Mouse (Mus musculus): ENCODE results near the gene Vtcn1. TPM values are rescaled to one million over a fixed set of nuclear protein-coding genes. Genes with fewer than 3 reads are reported as not detected.

The Vtcn1 gene
- polyA plus RNA-seq, 1 experiment from 2014 or later = 0.19 TPM

DNA sequence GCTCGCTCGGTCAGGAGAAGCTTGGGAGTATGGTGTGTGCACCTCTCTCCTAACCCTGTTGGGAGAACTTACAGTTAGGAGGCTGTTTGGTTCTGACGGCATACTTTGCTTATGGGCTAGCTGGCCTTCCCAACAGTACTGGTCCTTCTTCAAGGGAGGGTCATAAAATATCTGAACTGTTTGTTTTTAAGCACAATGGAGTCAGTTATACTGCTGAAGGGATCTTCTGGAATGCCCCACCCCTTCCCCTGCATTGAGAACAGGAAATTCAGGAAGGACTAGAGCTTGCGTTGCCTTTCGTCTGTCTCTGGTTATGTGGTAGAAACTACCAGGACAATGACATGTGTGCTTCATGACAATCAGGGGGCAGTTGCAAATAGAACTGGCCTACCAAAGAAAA lies 31.9 kb downstream of the Vtcn1 start:
- Histone ChIP-seq H3K4me1 (peaks cover 21% of the 10 kb centered on the region), H3K4me2 (no peak overlapping the region), H3K4me3 (no peak overlapping the region), H3K36me3 (no peaks in the 10 kb centered on the region), H3K9me3 (no peaks in the 10 kb centered on the region), H3K27ac (replicated peaks) (no peak overlapping the region), H3K9ac (no peak overlapping the region), H3K27me3 (replicated peaks) (no peaks in the 10 kb centered on the region)
- ATAC-seq (ENCODE audit: extremely low read depth, insufficient number of reproducible peaks, low FRiP score, low TSS enrichment) = no peak
- 70% methylated on average over 5 of the region's 5 CpGs for WGBS

GRCm38 (mm10) chr3:100858334-100859002 lies 33.2 kb downstream of the Vtcn1 start:
- peaks cover 21% of the 10 kb centered on the region for H3K4me1 ChIP-seq
- WGBS = 80% methylated on average over 5 of the region's 5 CpGs
- H3K27ac ChIP-seq (replicated peaks) = no peak overlapping the region

GRCm38 (mm10) chr3:100861307-100862303 lies 36.3 kb downstream of the Vtcn1 start:
- H3K4me2 ChIP-seq = no peak overlapping the region
- no peaks in the 10 kb centered on the region for H3K27me3 ChIP-seq (replicated peaks)
- no peak for ATAC-seq (ENCODE audit: extremely low read depth, insufficient number of reproducible peaks, low FRiP score, low TSS enrichment)
- H3K9ac ChIP-seq = no peak overlapping the region
- H3K36me3 ChIP-seq = no peaks in the 10 kb centered on the region
- 81% methylated on average over 23 of the region's 23 CpGs for WGBS
- H3K4me3 ChIP-seq = no peak overlapping the region
- no peaks in the 10 kb centered on the region for H3K9me3 ChIP-seq
- H3K4me1 ChIP-seq = peaks cover 21% of the 10 kb centered on the region
- no peak overlapping the region for H3K27ac ChIP-seq (replicated peaks)

More at GRCm38 (mm10) chr3:100858334-100859002, 33.2 kb downstream of the Vtcn1 start:
- no peak overlapping the region for H3K4me3 ChIP-seq
- ATAC-seq (ENCODE audit: extremely low read depth, insufficient number of reproducible peaks, low FRiP score, low TSS enrichment) = no peak
- H3K9me3 ChIP-seq = no peaks in the 10 kb centered on the region
- no peak overlapping the region for H3K9ac ChIP-seq
- H3K27me3 ChIP-seq (replicated peaks) = no peaks in the 10 kb centered on the region
- no peak overlapping the region for H3K4me2 ChIP-seq
- H3K36me3 ChIP-seq = no peaks in the 10 kb centered on the region

GRCm38 (mm10) chr3:100866946-100867345 lies 41.7 kb downstream of the Vtcn1 start:
- Histone ChIP-seq H3K27ac (replicated peaks) (no peak overlapping the region), H3K27me3 (replicated peaks) (no peaks in the 10 kb centered on the region), H3K4me2 (no peak overlapping the region), H3K36me3 (no peaks in the 10 kb centered on the region), H3K4me3 (no peak overlapping the region), H3K9me3 (no peaks in the 10 kb centered on the region), H3K4me1 (no peaks in the 10 kb centered on the region), H3K9ac (no peak overlapping the region)
- WGBS = 68% methylated on average over 5 of the region's 5 CpGs
- ATAC-seq (ENCODE audit: extremely low read depth, insufficient number of reproducible peaks, low FRiP score, low TSS enrichment) = no peak

- no peak for ATAC-seq (ENCODE audit: extremely low read depth, insufficient number of reproducible peaks, low FRiP score, low TSS enrichment)
- no peak overlapping the region for H3K27ac ChIP-seq (replicated peaks)
- H3K9ac ChIP-seq = no peak overlapping the region
- H3K9me3 ChIP-seq = no peaks in the 10 kb centered on the region
- H3K36me3 ChIP-seq = no peaks in the 10 kb centered on the region
- 88% methylated on average over 4 of the region's 4 CpGs for WGBS
- H3K4me1 ChIP-seq = no peaks in the 10 kb centered on the region
- no peaks in the 10 kb centered on the region for H3K27me3 ChIP-seq (replicated peaks)
- H3K4me2 ChIP-seq = no peak overlapping the region
- no peak overlapping the region for H3K4me3 ChIP-seq
These were observed 51.8 kb downstream of the Vtcn1 start for GRCm38 (mm10) chr3:100877057-100877456.

GRCm38 (mm10) chr3:100881403-100881802 lies 56.1 kb downstream of the Vtcn1 start:
- no peak overlapping the region for H3K4me3 ChIP-seq
- no peak overlapping the region for H3K27ac ChIP-seq (replicated peaks)
- 80% methylated on average over 6 of the region's 6 CpGs for WGBS
- ATAC-seq (ENCODE audit: extremely low read depth, insufficient number of reproducible peaks, low FRiP score, low TSS enrichment) = no peak
- H3K36me3 ChIP-seq = no peaks in the 10 kb centered on the region
- H3K4me1 ChIP-seq = no peaks in the 10 kb centered on the region
- no peak overlapping the region for H3K9ac ChIP-seq
- no peaks in the 10 kb centered on the region for H3K27me3 ChIP-seq (replicated peaks)
- no peak overlapping the region for H3K4me2 ChIP-seq
- H3K9me3 ChIP-seq = no peaks in the 10 kb centered on the region

DNA sequence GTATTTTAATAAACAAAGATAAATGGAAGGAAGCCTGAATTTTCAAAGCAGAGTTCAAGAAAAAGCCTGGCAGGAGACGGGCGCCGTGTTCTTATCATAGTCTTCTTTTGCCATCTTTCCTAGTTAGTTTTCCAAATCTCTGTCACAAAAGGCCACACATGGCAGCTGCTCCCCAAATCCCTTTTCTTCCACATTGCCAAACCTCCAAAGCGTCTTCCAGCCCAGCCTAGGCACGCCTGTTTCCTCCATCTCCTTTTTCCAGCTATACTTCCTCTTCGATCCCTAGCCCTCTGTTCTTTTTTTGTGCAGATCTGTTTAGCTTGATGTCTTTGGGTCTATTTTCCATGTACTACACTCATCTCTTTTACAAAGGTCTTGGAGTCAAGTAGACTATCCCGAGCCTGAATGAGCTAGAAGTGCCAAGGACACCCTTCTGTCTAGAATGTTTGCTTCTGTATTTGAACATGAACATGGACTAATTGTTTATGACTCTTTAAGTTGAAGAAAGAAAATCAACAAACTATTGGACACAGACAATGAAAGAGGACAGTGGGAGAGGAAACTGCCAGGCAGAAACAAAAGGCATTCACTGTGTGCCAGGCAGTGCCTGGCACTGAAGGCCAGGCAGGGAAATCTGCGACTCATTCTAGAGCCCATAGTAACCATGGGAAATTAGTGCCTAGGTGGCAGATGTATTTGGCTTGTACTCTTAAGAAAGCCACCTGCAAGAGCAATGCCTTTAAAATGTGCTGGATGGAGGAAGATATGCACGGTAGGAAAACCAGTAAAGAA lies 56.8 kb downstream of the Vtcn1 start:
- ATAC-seq (ENCODE audit: extremely low read depth, insufficient number of reproducible peaks, low FRiP score, low TSS enrichment) = no peak
- Histone ChIP-seq H3K27ac (replicated peaks) (no peak overlapping the region), H3K27me3 (replicated peaks) (no peaks in the 10 kb centered on the region), H3K36me3 (no peaks in the 10 kb centered on the region), H3K9me3 (peaks cover 6% of the 10 kb centered on the region; the same call in 1 of the 2 replicates), H3K9ac (no peak overlapping the region), H3K4me3 (no peak overlapping the region), H3K4me1 (no peaks in the 10 kb centered on the region), H3K4me2 (no peak overlapping the region)
- WGBS = 78% methylated on average over 9 of the region's 9 CpGs

DNA sequence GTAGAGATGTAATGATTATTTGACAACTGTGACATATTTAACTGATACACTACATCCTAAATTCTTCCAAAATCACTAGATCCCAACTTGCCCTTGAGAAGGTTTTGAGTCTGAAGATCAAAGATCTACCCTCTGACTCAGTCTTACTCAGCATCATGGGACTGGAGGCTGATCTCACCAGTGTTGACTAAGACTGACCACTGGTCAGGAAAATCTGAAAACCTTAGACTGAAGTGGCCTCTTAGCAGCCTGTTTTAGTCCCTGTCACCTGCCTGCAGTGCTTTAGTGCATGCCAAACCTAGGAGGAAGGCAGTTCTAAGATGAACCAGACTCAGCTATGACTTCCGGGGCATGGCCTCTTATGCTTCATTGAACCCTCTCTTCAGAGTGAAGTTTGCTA lies 64.0 kb downstream of the Vtcn1 start:
- Histone ChIP-seq H3K27me3 (replicated peaks) (no peaks in the 10 kb centered on the region), H3K36me3 (no peaks in the 10 kb centered on the region), H3K27ac (replicated peaks) (no peak overlapping the region), H3K9ac (no peak overlapping the region), H3K9me3 (peaks cover 6% of the 10 kb centered on the region; the same call in 1 of the 2 replicates), H3K4me2 (no peak overlapping the region), H3K4me3 (no peak overlapping the region), H3K4me1 (no peaks in the 10 kb centered on the region)
- WGBS = 70% methylated on average over 1 of the region's 1 CpGs
- no peak for ATAC-seq (ENCODE audit: extremely low read depth, insufficient number of reproducible peaks, low FRiP score, low TSS enrichment)

- peaks cover 6% of the 10 kb centered on the region; the same call in 1 of the 2 replicates for H3K9me3 ChIP-seq
- H3K9ac ChIP-seq = no peak overlapping the region
- no peak for ATAC-seq (ENCODE audit: extremely low read depth, insufficient number of reproducible peaks, low FRiP score, low TSS enrichment)
- H3K27me3 ChIP-seq (replicated peaks) = no peaks in the 10 kb centered on the region
- H3K4me2 ChIP-seq = no peak overlapping the region
- H3K4me3 ChIP-seq = no peak overlapping the region
- H3K27ac ChIP-seq (replicated peaks) = no peak overlapping the region
- H3K4me1 ChIP-seq = no peaks in the 10 kb centered on the region
- 79% methylated on average over 3 of the region's 3 CpGs for WGBS
- no peaks in the 10 kb centered on the region for H3K36me3 ChIP-seq
These were observed 65.1 kb downstream of the Vtcn1 start for GRCm38 (mm10) chr3:100890406-100890805.

DNA sequence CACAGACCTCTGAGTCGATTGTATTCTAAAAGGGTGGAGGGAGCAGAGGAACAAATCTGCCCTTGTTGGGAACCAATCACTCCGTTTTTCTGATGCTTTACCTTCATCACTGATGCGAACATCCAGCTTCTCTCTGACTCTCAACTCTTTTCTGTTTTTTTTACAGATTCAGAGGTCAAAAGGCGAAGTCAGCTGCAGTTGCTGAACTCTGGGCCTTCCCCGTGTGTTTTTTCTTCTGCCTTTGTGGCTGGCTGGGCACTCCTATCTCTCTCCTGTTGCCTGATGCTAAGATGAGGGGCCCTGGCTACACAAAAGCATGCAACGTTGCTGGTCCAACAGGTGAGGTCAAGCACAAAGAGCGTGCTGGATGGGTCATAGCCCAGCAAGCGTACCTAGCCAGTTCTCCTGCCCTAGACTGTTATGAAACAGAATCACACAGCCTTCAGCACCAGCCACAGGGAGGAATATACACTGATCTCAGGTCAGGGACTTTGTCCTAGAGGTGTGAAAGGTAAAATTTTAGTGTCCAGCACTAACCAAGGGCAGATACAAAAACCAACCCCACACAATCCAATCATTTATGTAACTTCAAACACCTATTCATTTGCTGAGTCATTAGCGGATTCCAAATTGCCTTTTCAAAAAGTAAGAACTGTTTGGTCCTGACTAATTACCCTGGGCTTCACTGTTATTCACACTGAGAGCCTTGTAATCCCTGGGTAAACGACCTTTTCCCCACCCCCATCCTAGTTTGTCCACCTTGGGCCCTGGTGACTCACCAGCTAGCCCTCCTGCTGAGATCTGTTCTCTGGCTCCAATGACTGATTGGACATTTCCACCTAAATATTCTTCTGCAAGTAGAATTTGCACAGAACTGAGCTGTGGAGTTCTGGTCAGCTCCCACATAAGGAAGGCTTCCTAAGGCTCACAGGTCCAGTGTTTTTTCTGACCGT lies 67.4 kb downstream of the Vtcn1 start:
- no peaks in the 10 kb centered on the region for H3K36me3 ChIP-seq
- H3K4me3 ChIP-seq = no peak overlapping the region
- H3K9me3 ChIP-seq = no peaks in the 10 kb centered on the region
- whole genome bisulfite sequencing = 58% methylated on average over 11 of the region's 11 CpGs
- H3K4me2 ChIP-seq = no peak overlapping the region
- H3K9ac ChIP-seq = no peak overlapping the region
- ATAC-seq (ENCODE audit: extremely low read depth, insufficient number of reproducible peaks, low FRiP score, low TSS enrichment) = no peak
- H3K27ac ChIP-seq (replicated peaks) = no peak overlapping the region
- H3K4me1 ChIP-seq = peaks cover 1% of the 10 kb centered on the region; the same call in 1 of the 2 replicates
- H3K27me3 ChIP-seq (replicated peaks) = no peaks in the 10 kb centered on the region
